Mouse (Mus musculus) retina, embryonic 14.5 days (tissue): Measurements from ENCODE around the gene Traf3ip3.

ENCODE experiments used
- DNase-seq: peaks from one replicate; pipeline ENCODE4 v3.0.0-alpha.2; 2015; ENCODE audit warnings: low spot score

The Traf3ip3 gene

GRCm38 (mm10) chr1:193201383-193201778, at the start of gene Traf3ip3:
Traf3ip3 (minus strand) TSS chr1:193201703.
- DNase-seq, result no peak

GRCm38 (mm10) chr1:193250026-193250425, 48.5 kb upstream of the Traf3ip3 start:
- no peak for DNase-seq

- DNase-seq, result no peak
These were observed 42.7 kb upstream of the Traf3ip3 start for GRCm38 (mm10) chr1:193244235-193244634.

- no peak for DNase-seq
These were observed 42.2 kb upstream of the Traf3ip3 start for GRCm38 (mm10) chr1:193243571-193244193.

- no peak for DNase-seq
These were observed 41.4 kb upstream of the Traf3ip3 start for GRCm38 (mm10) chr1:193242863-193243262.

- DNase-seq, result no peak
These were observed 40.7 kb upstream of the Traf3ip3 start for GRCm38 (mm10) chr1:193242238-193242637.

- no peak for DNase-seq
These were observed 39.9 kb upstream of the Traf3ip3 start for GRCm38 (mm10) chr1:193241436-193241835.

- DNase-seq, result no peak
These were observed 36.9 kb upstream of the Traf3ip3 start for GRCm38 (mm10) chr1:193238426-193238825.

- no peak for DNase-seq
These were observed 33.4 kb upstream of the Traf3ip3 start for GRCm38 (mm10) chr1:193234930-193235329.

GRCm38 (mm10) chr1:193234130-193234645, 32.7 kb upstream of the Traf3ip3 start:
- DNase-seq, result no peak

GRCm38 (mm10) chr1:193232732-193233131, 31.2 kb upstream of the Traf3ip3 start:
- DNase-seq, result no peak

- DNase-seq, result no peak
These were observed 29.4 kb upstream of the Traf3ip3 start for GRCm38 (mm10) chr1:193230935-193231334.

- no peak for DNase-seq
These were observed 29.0 kb upstream of the Traf3ip3 start for GRCm38 (mm10) chr1:193230531-193230930.

- no peak for DNase-seq
These were observed 28.1 kb upstream of the Traf3ip3 start for GRCm38 (mm10) chr1:193229570-193229969.

- DNase-seq, result no peak
These were observed 26.0 kb upstream of the Traf3ip3 start for GRCm38 (mm10) chr1:193227537-193227936.

- no peak for DNase-seq
These were observed 25.4 kb upstream of the Traf3ip3 start for GRCm38 (mm10) chr1:193226724-193227522.

GRCm38 (mm10) chr1:193226114-193226513, 24.6 kb upstream of the Traf3ip3 start:
- DNase-seq, result no peak

- DNase-seq, result no peak
These were observed 24.0 kb upstream of the Traf3ip3 start for GRCm38 (mm10) chr1:193225531-193225930.

GRCm38 (mm10) chr1:193220408-193220807, 18.9 kb upstream of the Traf3ip3 start:
- no peak for DNase-seq

- DNase-seq, result no peak
These were observed 14.5 kb upstream of the Traf3ip3 start for GRCm38 (mm10) chr1:193216000-193216399.

- DNase-seq, result no peak
These were observed 12.6 kb upstream of the Traf3ip3 start for GRCm38 (mm10) chr1:193214053-193214452.

- no peak for DNase-seq
These were observed 9.9 kb upstream of the Traf3ip3 start for GRCm38 (mm10) chr1:193211371-193211770.

- peak; percentile 22 for DNase-seq
These were observed 6.7 kb upstream of the Traf3ip3 start for GRCm38 (mm10) chr1:193208178-193208577.
